Mouse (Mus musculus): Measurements from ENCODE around the gene Nxn. TPM values are rescaled to one million over a fixed set of nuclear protein-coding genes. Genes with fewer than 3 reads are reported as not detected.

The Nxn gene
- polyA plus RNA-seq, 1 experiment = 0.08 TPM

DNA sequence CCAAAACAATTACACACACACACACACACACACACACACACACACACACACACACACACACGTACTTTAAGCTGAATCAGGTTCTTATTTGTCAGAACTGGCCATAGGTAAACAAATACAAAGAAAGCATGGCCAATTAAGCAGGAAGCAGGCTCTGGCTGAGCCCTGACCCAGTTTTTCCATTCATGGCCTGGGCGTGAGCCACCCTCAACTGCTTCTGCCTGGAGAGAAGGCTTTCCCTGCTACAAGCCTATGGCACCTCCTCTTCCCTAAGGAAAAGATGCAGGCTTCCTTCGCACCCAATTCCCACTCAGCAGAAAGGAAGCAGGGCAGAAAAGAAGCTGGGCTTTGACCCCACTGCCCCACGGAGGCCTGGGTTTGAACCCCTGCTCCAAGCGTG lies 76.0 kb downstream of the Nxn start:
- no peaks in the 10 kb centered on the region for H3K36me3 ChIP-seq (ENCODE audit: control insufficient read depth)
- H3K27me3 ChIP-seq (ENCODE audit: control insufficient read depth) = no peaks in the 10 kb centered on the region
- H3K9me3 ChIP-seq (ENCODE audit: control insufficient read depth, low read length) = no peaks in the 10 kb centered on the region
- TF ChIP-seq TAL1 (IDR thresholded peaks at IDR 0.05; ENCODE audit: low read length) (no peak), GATA1 (IDR thresholded peaks at IDR 0.05; ENCODE audit: low read length) (no peak)
- no peaks in the 10 kb centered on the region for H3K4me1 ChIP-seq (ENCODE audit: control insufficient read depth)
- no peak overlapping the region for H3K4me3 ChIP-seq (replicated peaks)

DNA sequence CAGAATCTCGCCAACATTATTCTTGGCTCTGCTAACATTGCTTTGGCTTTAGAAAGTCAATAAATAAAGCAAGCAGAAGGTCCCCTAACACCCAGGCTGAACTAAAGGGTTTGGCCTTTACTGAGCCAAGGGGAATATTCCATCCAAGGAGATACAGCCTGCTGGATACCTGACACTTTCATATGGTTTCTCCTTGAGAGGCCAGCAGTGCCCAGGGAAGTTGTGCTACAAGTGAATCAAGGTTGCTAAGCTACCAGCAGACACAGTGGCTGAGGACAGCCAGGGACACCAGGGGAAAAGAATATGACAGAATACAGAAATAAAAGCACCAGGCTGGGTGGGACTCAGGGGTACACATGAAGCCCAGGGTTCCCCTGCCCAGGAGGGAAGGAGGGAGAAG lies 76.9 kb downstream of the Nxn start:
- no peaks in the 10 kb centered on the region for H3K9me3 ChIP-seq (ENCODE audit: control insufficient read depth, low read length)
- TF ChIP-seq GATA1 (IDR thresholded peaks at IDR 0.05; ENCODE audit: low read length) (no peak), TAL1 (IDR thresholded peaks at IDR 0.05; ENCODE audit: low read length) (no peak)
- no peaks in the 10 kb centered on the region for H3K36me3 ChIP-seq (ENCODE audit: control insufficient read depth)
- H3K4me3 ChIP-seq (replicated peaks) = no peak overlapping the region
- H3K27me3 ChIP-seq (ENCODE audit: control insufficient read depth) = no peaks in the 10 kb centered on the region
- H3K4me1 ChIP-seq (ENCODE audit: control insufficient read depth) = no peaks in the 10 kb centered on the region

DNA sequence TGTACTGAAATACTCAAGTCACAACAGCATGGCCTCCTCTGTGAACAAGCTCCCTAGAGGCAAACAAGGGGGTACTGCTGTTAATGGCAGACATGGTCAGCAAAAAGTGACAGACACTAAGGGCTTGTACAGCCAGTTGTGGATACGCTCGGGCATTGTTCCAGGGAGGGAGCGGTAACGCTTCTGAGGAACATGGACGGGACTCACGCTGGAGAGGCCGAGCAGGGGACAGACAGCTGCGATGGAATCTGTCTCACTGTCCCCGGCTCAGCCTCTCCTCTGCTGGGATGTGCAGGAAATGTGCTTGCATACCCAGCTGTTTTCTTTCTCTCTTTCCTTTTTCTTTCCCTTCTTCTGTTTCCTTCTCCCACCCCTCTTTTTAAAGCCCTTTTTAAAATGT lies 78.5 kb downstream of the Nxn start:
- Histone ChIP-seq H3K4me1 (ENCODE audit: control insufficient read depth) (no peaks in the 10 kb centered on the region), H3K36me3 (ENCODE audit: control insufficient read depth) (no peaks in the 10 kb centered on the region), H3K4me3 (replicated peaks) (no peak overlapping the region), H3K27me3 (ENCODE audit: control insufficient read depth) (no peaks in the 10 kb centered on the region), H3K9me3 (ENCODE audit: control insufficient read depth, low read length) (no peaks in the 10 kb centered on the region)
- no peak for TF ChIP-seq TAL1 (IDR thresholded peaks at IDR 0.05; ENCODE audit: low read length)
- TF ChIP-seq GATA1 (IDR thresholded peaks at IDR 0.05; ENCODE audit: low read length) = no peak

DNA sequence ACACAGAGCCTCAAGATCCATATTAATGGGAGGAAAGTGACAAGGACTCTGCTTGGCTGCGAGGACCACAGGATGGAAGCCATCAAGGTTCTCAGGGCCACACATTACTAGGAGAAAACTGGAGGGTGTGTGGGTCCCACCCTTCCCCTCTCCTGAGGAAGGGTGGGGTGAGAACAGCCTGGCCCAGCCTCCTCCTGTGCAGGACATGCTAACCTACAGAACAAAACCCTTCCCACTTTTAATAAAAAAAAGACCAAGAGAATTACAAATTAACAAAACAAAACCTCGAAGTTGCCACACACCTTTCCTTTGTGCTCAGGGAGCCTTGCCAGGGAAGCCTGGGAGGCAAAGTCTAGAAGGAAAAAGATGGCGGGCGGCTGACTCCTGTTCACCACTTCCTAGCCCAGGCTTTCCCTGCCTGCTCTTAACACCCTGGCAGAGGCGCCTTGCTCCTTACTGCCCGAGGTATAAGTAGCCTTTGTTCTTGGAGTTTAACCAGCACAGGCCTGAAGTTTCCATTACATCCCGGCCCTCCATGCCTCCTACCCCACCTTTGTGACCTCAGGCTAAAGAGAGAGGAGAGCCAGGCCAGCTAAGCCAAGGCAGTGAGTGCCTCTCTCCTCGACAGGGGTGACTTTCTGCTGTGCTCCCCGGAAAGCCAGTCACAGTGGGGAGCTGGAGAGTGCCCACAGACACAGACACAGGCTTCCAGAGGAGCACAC lies 79.1 kb downstream of the Nxn start:
- no peaks in the 10 kb centered on the region for H3K36me3 ChIP-seq (ENCODE audit: control insufficient read depth)
- H3K9me3 ChIP-seq (ENCODE audit: control insufficient read depth, low read length) = no peaks in the 10 kb centered on the region
- no peaks in the 10 kb centered on the region for H3K27me3 ChIP-seq (ENCODE audit: control insufficient read depth)
- TF ChIP-seq GATA1 (IDR thresholded peaks at IDR 0.05; ENCODE audit: low read length) (no peak), TAL1 (IDR thresholded peaks at IDR 0.05; ENCODE audit: low read length) (no peak)
- H3K4me1 ChIP-seq (ENCODE audit: control insufficient read depth) = no peaks in the 10 kb centered on the region
- no peak overlapping the region for H3K4me3 ChIP-seq (replicated peaks)

DNA sequence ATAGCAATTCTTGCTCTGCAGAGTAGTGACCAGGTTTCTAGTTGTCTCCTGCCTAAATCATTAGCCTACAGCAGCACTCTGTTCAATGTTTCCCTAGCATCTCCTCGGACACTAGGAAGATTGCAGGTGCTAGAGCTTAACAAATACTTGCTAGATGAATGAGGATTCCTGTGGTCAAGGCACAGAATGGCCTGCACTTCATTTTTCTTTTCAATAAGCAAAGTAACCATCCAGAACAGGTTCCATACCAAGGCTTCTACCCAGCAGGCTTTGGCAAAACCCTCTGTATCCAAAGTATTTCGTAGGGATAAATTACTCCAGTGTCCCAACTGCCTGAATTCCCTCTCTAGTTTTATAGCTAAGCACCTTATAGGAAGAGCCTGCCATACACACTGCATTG lies 81.0 kb downstream of the Nxn start:
- TF ChIP-seq TAL1 (IDR thresholded peaks at IDR 0.05; ENCODE audit: low read length) = no peak
- no peaks in the 10 kb centered on the region for H3K9me3 ChIP-seq (ENCODE audit: control insufficient read depth, low read length)
- no peaks in the 10 kb centered on the region for H3K4me1 ChIP-seq (ENCODE audit: control insufficient read depth)
- H3K36me3 ChIP-seq (ENCODE audit: control insufficient read depth) = no peaks in the 10 kb centered on the region
- H3K27me3 ChIP-seq (ENCODE audit: control insufficient read depth) = no peaks in the 10 kb centered on the region
- H3K4me3 ChIP-seq (replicated peaks) = no peak overlapping the region

DNA sequence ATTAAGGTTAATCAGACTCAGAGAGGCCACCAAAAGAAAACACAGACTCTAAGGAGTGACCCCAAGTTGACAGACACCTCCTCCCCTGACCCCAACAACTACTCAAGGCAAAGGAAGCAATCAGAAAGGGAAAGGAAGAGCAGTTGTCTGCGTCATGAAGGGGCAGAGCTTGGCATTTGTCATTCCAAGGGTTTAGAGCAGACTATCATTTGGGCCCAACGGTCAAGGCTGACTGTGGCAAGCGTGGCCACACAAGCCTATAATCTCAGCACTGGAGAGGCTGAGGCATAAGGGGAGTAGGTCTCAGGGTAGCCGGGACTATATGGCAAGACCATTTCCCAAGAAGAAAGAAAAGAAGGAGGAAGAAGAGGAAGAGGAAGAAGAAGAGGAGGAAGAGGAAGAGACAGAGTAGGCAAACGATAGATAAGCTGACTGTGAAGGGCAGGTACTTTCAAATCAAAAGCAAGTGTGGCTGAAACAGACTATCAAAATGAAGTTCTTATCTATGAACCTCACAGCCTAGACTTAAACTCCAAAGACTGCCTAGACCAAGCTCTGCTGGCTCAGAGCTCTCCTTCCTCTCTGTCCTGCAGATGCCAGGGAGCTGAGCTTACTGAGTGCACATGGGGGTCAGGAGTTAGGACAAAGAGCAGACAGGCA lies 83.0 kb downstream of the Nxn start:
- Histone ChIP-seq H3K4me1 (ENCODE audit: control insufficient read depth) (no peaks in the 10 kb centered on the region), H3K36me3 (ENCODE audit: control insufficient read depth) (no peaks in the 10 kb centered on the region), H3K27me3 (ENCODE audit: control insufficient read depth) (no peaks in the 10 kb centered on the region), H3K4me3 (replicated peaks) (no peak overlapping the region), H3K9me3 (ENCODE audit: control insufficient read depth, low read length) (no peaks in the 10 kb centered on the region)
- TF ChIP-seq GATA1 (IDR thresholded peaks at IDR 0.05; ENCODE audit: low read length) (no peak), TAL1 (IDR thresholded peaks at IDR 0.05; ENCODE audit: low read length) (no peak)

DNA sequence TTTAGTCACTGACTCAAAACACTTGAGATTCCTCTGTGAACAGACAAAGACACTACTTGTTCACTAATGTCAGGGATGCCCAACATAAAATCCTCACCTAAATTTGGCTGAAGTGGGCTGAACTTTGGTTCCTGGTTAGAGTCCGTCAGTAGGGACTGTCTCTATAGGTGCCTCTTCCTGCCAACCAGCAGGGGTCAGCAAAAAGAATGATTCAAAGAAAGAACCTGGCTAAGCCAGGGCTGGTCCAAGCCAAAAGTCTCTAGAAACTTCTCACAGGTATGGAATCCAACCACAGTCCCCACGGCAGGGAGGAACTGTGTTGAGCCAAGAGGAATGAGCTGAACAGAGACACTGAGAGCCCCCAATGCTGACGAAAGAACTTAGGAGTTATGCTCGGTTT lies 84.2 kb downstream of the Nxn start:
- no peaks in the 10 kb centered on the region for H3K36me3 ChIP-seq (ENCODE audit: control insufficient read depth)
- TF ChIP-seq GATA1 (IDR thresholded peaks at IDR 0.05; ENCODE audit: low read length) (no peak), TAL1 (IDR thresholded peaks at IDR 0.05; ENCODE audit: low read length) (no peak)
- H3K4me3 ChIP-seq (replicated peaks) = no peak overlapping the region
- H3K27me3 ChIP-seq (ENCODE audit: control insufficient read depth) = no peaks in the 10 kb centered on the region
- no peaks in the 10 kb centered on the region for H3K9me3 ChIP-seq (ENCODE audit: control insufficient read depth, low read length)
- H3K4me1 ChIP-seq (ENCODE audit: control insufficient read depth) = no peaks in the 10 kb centered on the region

DNA sequence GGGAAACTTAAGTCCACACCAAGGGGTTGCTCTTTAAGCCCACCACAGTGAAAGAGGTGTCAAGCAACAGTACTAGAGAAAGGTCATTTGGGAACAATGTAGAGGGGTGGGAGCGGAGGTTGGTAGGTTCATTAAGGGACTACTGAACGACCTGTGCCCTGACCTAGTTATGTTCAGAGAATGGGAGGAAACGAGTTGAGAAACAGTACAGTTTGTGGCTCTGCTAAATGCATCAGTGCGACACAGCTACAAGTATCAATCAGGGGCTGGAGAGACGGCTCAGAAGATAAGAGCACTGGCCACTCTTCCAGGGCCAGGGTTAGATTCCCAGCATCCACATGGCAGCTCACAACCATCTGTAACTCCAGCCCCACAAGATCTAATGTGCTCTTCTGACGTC lies 84.8 kb downstream of the Nxn start:
- H3K36me3 ChIP-seq (ENCODE audit: control insufficient read depth) = no peaks in the 10 kb centered on the region
- TF ChIP-seq GATA1 (IDR thresholded peaks at IDR 0.05; ENCODE audit: low read length) (no peak), TAL1 (IDR thresholded peaks at IDR 0.05; ENCODE audit: low read length) (no peak)
- H3K4me1 ChIP-seq (ENCODE audit: control insufficient read depth) = no peaks in the 10 kb centered on the region
- no peaks in the 10 kb centered on the region for H3K27me3 ChIP-seq (ENCODE audit: control insufficient read depth)
- H3K9me3 ChIP-seq (ENCODE audit: control insufficient read depth, low read length) = no peaks in the 10 kb centered on the region
- no peak overlapping the region for H3K4me3 ChIP-seq (replicated peaks)

DNA sequence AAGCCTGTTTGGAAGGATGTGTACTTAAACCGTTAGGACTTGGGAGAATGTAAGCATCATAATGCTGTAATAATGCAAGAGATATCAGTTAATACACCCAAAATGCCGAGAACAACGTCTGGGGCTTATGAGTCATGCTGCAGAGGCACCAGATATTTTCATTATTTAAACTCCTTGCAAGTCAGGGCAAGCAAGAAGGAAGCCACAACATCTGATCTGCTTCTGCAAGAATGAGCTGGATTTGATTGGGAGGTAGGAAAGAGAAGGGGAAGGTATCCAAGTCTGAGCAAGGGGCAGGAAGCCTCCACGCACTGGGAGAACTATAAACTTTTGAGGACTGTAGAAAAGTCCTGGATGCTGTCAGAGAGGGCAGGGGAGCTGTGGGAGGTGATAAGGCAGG lies 86.1 kb downstream of the Nxn start:
- Histone ChIP-seq H3K27me3 (ENCODE audit: control insufficient read depth) (no peaks in the 10 kb centered on the region), H3K36me3 (ENCODE audit: control insufficient read depth) (no peaks in the 10 kb centered on the region), H3K9me3 (ENCODE audit: control insufficient read depth, low read length) (no peaks in the 10 kb centered on the region), H3K4me1 (ENCODE audit: control insufficient read depth) (no peaks in the 10 kb centered on the region), H3K4me3 (replicated peaks) (no peak overlapping the region)
- TF ChIP-seq TAL1 (IDR thresholded peaks at IDR 0.05; ENCODE audit: low read length) (no peak), GATA1 (IDR thresholded peaks at IDR 0.05; ENCODE audit: low read length) (no peak)
